Mouse (Mus musculus): ENCODE results near the gene Ciz1.

Gene Ciz1

DNA sequence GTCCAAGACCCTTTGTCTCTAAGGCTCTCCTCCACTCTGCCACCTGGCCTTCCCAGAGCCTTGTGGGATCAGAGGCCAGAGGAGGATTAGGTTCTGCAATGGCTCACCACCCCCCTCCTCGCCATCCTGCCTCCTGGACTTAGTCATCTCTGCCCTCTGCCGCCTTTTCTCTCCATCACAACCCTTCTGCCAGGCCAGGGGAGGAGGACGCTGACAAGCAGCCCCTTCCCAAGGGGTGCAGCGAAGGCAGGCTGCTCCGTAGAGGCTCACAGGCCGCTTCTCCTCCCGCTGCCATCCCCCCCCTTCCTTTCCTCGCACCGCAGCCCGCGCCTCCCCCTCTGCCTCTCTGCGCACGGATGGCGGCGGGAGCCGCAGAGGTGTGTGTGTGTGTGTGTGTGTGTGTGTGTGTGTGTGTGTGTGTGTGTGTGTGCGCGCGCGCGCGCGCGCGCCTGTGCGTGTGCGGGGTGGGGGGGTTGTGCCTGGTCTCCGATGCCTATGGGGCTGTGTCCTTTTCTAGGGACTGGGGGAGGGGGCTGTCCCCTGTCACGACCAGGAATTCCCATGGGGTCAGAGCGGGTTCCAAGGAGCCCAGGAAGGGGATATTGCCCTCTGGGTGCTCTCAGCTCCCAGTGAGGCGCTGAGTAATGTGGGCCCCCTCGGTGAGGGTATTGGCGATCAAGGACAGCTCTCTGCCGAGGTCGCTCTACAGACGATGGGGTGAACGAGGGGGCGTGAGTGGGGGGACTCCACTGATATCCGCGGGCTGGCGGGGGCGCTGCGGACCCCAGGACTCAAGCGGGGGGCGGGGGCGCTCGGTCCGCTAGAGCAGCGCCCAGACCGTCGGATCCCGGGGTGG is at the start of gene Ciz1:
Gene Ciz1, plus strand, starts transcription at position 177 of the 856 bp plus-strand sequence.
- no peak for DNase-seq (ENCODE audit: low spot score)

DNA sequence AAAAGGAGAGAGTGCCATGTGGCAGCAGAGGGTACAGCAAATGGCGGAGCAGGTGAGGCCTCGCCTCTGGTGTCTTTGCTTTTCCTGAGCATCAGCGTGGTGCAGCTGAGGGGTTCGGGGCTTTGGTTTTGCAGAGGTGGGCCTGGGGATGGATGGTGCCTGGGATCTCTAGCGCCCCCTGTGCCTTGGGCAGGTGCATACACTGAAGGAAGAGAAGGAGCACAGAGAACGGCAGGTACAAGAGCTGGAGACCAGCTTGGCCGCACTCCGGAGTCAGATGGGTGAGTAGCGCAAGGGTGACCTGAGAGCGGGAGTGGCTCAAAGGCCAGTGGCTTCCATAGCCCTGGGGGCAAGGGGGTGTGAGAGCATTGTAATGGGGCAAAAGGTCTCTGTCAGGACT is 49.2 kb upstream of the Ciz1 start:
- no peak for DNase-seq (ENCODE audit: low spot score)

DNA sequence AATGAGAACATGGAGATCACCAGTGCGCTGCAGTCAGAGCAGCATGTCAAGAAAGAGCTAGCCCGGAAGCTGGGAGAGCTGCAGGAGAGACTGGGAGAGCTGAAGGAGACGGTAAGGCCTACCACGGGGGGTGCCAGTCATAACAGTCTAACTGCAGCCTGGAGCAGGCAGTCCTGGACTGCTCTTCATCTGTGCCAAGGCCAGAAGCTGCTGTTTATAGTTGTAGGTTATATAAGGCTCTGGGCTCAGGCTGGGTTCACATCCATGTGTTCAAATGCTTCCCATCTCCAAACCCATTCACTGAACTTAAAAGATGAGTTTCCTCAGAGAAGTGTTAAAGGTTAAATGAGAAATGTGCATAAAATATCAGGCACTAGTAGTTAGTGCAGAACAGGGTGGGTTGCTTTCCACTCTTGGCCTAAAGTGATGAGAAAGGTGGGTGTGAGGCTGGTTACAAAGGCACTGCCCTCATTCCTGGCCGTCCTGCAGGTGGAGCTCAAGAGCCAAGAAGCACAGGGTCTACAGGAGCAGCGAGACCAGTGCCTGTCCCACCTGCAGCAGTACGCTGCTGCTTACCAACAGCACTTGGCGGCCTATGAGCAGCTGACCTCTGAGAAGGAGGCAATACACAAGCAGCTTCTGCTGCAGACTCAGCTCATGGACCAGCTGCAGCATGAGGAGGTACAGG is 47.8 kb upstream of the Ciz1 start:
- DNase-seq (ENCODE audit: low spot score): peak; percentile 63

DNA sequence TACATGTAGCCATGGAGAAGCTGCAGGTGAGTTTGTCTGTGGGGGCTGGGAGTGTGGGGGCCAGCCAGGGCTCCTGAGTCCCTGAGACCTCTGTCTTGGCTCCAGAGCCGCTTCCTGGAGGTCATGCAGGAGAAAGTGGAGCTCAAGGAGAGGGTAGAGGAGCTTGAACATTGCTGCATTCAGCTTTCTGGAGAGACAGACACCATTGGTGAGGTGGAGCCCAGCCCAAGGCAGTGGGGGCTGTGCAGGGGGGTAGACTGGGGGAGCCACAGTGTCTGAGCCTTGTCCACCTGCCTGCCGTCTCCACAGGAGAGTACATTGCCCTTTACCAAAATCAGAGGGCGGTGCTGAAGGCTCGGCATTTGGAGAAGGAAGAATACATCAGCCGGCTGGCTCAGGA is 46.5 kb upstream of the Ciz1 start:
- DNase-seq (ENCODE audit: low spot score): no peak

DNA sequence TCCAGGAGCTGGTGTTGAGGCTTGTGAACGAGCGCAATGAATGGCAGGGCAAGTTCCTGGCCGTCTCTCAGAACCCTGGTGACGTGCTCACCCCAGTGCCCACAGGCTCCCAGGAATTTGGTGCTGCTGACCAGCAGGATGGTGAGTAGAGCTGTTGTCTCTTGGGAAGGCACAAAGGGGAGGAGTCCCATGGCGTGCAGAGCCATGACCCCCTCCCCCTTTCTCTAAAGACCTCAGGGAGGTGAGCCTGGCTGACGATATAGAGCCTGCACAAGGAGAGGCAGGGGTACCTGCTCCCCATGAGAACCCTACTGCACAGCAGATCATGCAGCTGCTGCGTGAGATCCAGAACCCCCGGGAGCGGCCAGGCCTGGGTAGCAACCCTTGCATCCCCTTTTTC is 46.0 kb upstream of the Ciz1 start:
- DNase-seq (ENCODE audit: low spot score): no peak

DNA sequence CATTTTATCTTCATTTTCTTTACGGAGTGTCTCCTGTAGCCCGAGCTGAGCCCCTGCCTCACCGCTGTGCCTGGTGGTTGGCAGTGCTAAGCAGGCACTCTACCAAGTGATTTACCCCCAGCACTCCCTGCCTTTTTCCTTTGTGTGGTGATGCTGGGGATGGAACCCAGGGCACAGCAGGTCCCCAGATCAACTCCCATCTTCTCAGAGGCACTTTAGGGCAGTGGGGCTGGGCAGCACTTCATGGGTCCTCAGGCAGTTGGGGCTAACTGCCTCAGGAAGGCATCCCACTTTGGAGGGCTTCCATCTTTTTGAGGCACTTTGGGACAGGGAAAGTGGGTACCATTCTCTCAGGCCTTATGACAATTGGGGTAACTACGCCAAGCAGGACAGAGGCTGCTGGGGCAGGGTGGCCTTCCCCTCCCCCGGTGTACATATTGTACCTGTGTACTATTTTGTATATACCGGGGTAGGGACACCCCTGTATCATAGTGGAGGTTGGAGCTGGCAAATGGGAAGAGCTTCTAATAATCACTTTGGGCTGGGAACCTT is 44.8 kb upstream of the Ciz1 start:
- DNase-seq (ENCODE audit: low spot score): no peak

DNA sequence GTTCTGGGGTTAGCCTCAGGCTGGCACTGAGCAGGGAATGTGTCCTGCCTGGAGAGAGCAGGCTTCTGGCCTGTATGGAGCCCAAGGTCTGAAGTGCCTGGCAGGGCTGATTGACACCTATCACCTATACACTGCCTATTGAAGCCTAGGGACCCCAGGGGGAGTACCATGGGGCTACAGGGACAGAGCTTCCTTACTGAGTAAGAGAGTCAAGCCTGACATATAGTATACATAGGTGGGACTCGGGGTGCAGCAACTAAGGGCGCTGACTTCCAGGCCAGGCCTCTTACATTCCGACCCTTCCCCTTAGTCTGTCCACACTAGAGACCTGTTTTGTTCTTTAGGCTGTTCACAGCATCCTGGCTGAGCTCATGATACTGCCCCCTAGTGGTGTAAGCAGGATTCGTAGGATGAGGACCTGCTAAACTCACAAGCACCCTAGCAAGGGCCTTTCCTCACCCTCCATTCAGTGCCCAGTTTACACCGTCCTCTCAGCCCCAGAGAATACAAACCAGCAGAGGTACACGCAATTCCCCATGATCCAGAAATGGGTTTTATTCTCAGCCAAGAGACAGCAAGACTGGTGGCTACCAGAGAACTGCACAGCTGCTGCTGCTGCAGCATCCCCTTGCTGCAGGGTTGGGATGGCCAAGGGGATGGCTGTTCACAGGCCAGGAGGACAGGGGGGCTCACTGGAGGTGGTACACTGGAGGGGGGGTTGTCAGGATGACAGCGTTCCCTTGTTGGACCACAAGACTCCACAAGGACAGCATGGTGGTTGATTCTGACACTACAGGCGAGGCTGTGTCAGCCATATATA is 44.0 kb upstream of the Ciz1 start:
- no peak for DNase-seq (ENCODE audit: low spot score)

DNA sequence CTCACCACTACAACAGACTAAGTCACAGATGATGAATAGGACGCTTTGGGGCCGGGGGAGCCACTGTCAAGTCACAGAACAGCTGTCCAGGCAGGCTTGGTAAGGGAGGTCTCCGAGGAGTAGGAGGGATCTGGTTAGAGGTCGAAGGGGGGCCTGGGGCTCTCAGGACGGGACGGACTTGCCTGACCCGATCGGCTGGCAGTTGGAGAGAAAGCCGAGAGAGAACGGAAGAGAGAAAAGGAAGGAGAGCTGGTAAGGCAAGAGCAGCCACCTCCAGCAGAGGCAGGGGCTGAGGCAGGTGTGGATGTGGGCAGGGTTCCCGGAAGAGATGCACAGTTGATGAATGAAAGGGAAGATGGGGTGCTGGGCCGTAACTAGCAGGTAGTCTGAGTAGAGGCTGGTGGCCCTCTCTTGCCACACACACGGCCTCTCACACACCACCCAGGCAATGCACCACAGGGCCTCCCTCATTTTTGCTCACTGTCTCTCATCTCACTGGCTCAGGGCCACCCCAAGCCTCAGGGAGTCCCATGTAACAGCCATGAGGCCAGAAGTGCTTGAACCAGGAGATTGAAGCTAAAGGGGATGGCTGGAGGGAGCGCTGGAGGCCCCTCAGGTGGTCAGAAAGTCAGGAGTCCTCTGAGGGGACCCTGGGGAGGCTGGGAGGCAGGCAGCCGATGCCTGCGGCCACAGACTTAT is 43.1 kb upstream of the Ciz1 start:
- no peak for DNase-seq (ENCODE audit: low spot score)

DNA sequence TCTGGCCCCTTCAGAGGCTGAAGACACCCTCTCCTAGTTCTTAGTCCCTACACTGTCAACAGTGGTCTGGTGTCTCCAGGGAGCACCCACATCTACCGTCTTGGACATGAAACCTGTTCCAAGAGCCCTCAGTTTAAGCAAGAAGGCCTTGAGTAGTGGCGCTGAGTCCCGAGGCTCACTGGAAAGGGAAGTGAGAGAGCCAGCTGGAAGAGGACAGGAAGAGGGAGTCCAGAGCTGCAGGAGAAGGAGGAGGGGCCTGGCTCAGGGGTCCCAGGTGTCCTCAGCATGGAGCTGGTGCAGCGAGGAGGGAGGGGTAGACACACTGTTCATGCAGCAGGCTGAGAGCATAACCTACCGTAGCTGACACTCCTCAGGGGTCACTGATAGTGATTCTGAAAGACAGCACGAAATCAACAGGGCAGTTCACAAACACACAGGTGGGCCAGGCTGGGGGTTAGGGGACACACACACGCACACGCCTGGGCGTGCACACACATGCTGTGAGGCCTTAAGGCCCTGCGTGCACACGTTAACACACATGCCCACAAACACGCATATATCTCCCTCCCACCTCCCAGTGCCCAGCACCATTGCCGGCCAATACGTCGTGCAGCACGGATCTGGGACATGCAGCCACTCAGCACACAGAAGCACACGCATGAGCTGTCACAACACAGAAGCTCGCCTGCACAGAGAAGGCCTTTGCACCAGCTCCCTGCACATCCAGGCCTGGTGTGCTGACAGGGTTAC is 41.9 kb upstream of the Ciz1 start:
- no peak for DNase-seq (ENCODE audit: low spot score)

DNA sequence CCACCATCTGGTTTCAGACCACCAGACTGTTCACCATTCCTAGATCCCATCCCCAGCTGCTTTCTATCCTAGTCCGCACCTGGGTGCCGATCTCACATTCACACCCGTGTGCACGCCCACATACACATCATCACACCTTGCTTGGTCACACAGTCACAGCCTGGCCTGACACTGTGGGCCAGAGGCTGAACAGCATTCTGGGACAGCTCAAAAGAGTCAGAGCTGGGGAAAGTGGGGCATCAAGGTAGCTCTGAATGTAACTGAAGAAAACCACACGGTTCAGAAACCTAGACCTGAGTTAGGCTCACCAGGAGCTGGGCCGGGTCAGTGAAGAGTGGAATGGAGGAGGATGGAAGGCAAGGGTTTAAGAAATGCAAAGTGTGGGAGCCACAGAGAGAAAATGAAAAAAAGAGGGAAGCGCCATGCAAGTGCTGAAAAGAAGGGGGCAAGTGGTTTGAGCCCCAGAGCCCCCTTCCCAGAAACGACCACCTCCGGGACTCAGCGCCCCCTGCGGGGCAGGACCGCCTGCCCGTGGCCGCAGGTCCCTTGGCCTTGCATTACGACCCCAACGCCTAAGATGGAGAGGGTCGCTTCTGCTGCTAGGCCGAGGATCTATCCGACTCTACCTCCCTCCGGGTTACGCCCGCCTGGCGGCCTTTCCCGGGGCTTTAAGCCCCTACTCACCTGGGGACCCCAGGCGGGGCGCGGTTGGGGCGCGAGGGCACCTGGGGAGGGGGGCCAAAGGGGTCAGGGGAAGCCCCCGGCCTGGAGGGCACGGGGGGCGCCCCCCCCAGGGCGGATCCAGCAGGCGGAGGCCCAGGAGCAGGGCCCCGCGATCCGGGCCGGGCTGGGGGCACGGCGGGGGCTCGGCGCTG is 40.4 kb upstream of the Ciz1 start:
- no peak for DNase-seq (ENCODE audit: low spot score)

DNA sequence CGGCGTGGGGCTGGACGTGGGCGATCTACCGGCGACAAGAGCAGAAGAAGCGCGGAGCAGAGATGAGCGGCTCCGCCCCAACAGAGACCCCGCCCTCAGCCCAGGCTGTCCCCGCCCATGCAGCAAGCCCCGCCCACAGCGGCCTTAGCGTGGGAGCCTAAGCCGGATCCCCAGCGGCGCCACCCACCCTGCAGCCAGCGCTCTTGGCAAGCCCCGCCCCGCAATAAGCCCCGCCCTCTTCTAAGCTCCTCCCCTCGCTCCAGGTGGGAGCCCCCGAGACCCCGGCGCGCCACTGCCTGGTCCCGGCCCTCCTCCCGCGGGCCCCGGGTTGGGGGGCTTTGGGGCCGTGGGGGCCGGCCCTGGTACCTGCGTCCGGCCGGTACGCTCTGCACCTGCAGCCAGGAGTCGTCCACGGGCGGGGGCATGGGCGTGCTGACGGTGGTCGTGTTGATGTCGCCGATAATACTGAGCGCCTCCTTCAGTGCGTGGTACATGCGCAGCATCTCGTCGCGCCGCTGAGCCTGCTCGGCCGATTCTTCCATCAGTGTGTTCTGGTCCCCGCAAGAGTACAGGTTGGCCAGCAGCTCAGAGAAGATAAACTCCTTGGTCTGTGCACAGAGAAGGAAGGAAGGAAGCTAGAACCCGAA is 39.7 kb upstream of the Ciz1 start:
- peak; percentile 85 for DNase-seq (ENCODE audit: low spot score)

DNA sequence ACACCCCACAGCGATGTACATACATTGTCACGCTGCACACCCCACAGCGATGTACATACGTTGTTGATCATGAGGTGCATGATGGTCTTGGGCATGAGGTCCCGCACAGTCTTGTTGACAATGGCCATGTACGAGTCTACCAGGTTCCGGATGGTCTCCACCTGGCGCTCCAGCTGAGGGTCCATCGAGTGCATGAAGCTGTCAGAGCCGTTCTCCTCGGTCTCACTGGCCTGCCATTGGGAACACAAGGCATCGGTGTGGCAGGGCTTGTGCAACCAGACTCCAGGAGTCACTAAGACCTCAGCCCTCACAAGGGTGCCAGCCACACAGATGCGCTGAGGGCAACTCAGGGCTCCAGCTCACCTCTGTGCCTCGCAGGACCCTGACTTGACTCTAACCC is 37.3 kb upstream of the Ciz1 start:
- no peak for DNase-seq (ENCODE audit: low spot score)

DNA sequence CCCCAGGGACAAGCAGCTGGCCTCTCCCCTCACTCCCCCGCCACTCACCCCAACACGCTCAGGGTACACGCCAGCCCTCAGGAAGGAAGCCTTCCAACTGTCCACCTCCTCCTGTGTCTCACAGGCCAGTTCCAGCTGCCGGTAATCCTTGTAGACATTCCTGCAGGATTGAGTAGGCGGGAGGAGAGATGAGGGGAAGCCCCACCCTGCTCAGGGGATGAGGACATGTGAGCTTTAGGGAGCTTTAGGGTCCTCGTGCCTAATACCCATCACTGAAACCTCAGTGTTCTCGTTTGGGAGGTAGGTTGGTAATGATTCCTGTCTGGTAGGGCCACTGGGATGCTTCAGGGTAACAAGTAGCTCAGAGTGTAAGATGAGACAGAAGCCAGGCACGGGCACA is 36.4 kb upstream of the Ciz1 start:
- DNase-seq (ENCODE audit: low spot score): no peak

DNA sequence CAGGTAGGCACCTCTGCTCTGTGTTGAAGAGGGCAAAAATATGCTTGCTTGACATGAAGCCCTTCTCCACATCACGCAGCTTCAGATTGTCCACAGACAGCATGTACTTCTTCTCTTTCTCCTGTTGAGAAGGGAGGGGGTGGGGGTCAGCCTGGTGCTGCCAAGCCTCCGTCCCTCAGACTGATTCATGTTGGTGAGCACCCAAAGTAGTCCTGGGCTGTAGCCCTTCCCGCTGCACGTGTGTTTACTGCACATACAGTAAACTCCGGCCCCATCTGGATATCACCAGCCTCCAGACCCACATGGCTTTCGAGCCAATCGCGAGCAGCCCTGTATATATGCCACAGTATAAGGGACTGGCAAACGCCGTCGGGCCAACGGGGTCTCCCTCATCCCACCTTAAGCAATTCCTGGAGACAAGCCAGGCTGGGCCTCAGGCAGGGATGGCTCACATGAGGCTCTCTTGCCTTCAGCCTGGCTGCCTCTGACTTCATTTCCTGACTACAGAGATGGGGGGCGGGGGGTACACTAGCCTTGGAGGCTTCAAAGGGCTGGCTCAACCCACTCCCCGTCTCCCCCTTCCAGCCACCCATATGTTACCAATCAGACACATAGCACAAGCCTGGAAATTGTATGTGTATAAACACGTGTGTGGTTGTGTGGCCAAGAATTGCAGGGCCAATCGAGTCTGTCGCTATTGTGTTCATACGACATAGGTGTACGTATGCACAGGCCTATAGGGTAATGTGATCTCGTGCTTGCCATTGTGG is 35.1 kb upstream of the Ciz1 start:
- DNase-seq (ENCODE audit: low spot score): no peak

DNA sequence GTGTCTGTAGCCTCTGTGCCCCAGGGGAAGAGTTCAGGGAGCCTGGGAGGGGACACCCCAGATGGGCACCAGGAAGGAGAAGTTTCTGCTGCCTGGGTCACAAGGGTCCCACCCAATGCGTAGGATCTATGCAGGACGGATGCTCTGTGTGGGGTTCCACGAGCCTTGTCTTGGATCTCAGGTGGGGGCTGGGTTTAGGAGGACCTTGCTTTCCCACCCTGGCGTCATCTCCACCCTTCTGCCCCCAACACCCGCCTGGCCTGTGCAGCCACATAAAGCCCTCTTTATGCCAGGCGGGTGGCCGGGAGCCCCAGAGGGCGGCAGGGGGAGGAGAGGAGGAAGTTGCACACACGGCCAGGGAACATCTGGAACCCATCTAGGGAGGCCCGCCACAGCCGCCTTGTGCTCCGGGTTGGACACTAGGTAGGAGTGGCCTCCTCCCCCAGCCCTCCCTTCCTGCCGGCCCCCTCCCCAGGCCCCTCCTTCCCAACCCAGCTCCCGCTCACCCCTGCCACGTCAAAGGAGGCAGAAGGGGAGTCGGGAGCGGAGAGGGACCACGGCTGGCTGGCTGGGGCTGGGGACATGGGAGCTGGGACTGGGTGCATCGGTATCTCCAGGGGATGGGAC is 34.2 kb upstream of the Ciz1 start:
- DNase-seq (ENCODE audit: low spot score): peak; percentile 45

DNA sequence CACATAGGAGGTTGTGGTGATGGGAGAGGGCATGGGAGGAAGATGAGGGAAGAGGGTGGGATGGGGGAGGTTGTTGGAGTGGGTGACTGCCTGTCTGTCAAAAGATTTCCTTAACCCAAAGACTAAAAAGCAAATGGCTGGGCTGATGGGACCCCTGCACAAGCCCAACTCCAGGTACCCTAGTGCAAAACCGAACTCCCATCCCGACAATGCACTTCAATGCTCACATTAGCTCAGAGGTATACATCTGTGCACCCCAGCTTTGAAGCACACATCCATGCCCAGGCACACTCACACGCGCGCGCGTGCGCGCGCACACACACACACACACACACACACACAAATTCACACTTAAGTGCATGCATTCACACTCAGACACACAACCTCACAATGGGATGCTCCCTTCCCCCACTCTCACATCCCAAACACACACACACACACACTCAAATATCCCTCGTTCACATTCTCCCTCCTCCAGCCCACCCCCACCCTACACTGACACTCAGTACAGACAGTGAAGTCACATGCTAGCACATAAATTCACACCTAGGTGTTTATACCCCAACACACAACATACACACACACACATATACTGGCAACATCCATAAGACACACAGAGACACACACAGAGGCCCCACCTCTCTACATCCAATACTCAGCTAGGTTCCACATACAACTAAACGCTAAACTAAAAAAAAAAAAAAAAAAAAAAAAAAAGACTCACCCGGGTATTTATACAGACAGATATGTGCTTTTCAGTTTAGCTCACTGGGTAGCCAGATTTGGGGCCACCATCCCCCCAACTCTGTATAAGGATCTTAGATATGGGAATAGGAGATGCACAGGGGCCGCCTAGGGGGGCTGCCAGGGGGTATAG is 33.2 kb upstream of the Ciz1 start:
- DNase-seq (ENCODE audit: low spot score): no peak

Data from ovary, postnatal 36 days (tissue).